Mouse (Mus musculus): Measurements from ENCODE around the gene Flnb. TPM values are rescaled to one million over a fixed set of nuclear protein-coding genes. Genes with fewer than 3 reads are reported as not detected.

The Flnb gene
- polyA plus RNA-seq (2014; fragmentation: Illumina TruSeq; extraction: RNeasy Lipid Tissue Mini Kit (QIAGEN cat#74804); ENCODE audit: low read depth, low replicate concordance) = 12.6 TPM

DNA sequence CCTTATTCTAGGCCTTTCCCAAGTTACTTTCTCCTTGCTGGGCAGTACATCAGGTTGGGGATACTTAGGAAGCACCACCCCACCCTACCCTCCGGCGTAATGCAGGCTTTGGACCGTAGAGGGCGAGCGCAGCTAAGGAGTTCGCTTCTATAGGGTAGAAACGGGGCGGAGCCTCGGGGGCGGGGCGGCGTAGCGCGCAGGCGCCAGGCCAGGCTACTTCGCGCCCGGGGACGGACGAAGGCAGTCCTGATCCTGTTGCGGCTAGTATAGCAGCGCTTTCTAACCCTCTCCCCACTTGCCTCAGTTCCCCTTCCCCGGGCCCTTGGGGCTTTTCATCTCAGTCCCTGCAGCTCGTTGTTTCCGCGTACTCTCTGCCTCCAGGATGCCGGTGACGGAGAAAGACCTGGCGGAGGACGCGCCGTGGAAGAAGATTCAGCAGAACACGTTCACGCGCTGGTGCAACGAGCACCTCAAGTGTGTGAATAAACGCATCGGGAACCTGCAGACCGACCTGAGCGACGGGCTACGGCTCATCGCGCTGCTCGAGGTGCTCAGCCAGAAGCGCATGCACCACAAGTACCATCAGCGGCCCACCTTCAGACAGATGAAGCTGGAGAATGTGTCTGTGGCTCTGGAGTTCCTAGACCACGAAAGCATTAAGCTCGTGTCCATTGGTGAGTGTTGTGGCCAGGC is at the start of gene Flnb:
Gene Flnb (plus strand): TSS at position 188 of the 693 bp plus-strand sequence.

DNA sequence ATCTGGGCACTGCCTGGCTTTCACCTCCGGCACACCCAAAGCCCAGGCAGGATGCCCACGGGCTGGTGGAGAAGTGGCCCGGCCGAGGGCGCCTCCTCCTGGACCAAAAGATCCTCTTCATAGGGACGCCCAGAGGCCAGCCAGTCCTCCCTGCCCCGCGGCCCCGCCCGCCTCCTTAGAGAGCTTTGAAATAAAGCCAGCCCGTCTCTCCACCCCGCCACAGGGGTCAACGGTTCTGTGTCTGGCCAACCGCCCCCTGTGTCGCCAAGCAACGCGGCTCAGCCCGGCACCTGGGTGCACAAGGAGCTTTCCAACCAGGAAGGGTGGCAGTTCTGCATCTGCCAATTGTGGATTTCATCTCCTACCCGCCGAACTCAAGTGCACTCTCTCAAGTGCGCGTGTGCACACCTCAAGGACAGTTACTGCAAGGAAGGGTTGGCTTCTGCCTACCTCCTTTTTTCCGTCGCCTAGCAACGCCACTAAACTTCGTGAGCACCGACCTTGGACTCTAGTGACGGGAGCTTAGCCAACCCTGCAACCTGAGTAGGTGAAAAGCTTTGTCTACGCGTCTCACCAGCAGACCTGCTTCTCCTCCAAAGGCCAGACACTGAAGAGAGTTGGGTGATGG is 26.1 kb upstream of the Flnb start, which contains the start of gene Gm26661:
Gene Gm26661 (plus strand): TSS at position 56 of the 628 bp plus-strand sequence.

DNA sequence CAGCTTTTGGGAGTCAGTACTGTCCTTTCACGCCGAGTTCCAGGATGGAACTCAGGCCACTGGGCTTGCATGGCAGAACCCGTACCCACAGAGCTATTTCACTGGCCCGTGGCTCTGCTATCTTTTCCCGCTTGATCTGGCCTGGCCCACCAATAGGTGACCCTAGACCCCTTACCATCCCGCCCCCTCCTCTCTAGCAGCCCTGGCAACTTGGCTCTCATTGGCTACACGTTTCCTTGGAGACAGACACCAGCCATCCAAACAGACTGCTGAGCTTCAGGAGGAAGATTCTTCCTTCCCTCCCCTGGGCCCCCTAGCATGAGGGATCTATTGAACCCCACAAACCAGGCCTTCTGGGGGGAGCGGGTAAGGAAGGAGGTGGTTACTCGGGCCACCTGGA is 139.3 kb downstream of the Flnb start, which contains the start of gene Gm45521:
Gene Gm45521 (plus strand): TSS at position 240 of the 400 bp plus-strand sequence.

GRCm38 (mm10) chr14:7994271-7994767 is 176.6 kb downstream of the Flnb start, which contains the start of gene Dnase1l3:
Dnase1l3 (minus strand) TSS chr14:7994573.

Other genes with a start within 250 kb of the Flnb start
- gene Gm3558, start 249.4 kb upstream of the Flnb start, polyA plus RNA-seq (2014; fragmentation: Illumina TruSeq; extraction: RNeasy Lipid Tissue Mini Kit (QIAGEN cat#74804); ENCODE audit: low read depth, low replicate concordance) = 0.32 TPM
- not detected for gene Gm10338, start 222.4 kb upstream of the Flnb start, polyA plus RNA-seq (2014; fragmentation: Illumina TruSeq; extraction: RNeasy Lipid Tissue Mini Kit (QIAGEN cat#74804); ENCODE audit: low read depth, low replicate concordance)
- gene Gm10128, start 174.0 kb upstream of the Flnb start, polyA plus RNA-seq (2014; fragmentation: Illumina TruSeq; extraction: RNeasy Lipid Tissue Mini Kit (QIAGEN cat#74804); ENCODE audit: low read depth, low replicate concordance) = not detected
- not detected for gene Gm26661, start 26.4 kb upstream of the Flnb start, polyA plus RNA-seq (2014; fragmentation: Illumina TruSeq; extraction: RNeasy Lipid Tissue Mini Kit (QIAGEN cat#74804); ENCODE audit: low read depth, low replicate concordance)
- gene Gm45521, start 139.3 kb downstream of the Flnb start, polyA plus RNA-seq (2014; fragmentation: Illumina TruSeq; extraction: RNeasy Lipid Tissue Mini Kit (QIAGEN cat#74804); ENCODE audit: low read depth, low replicate concordance) = not detected
- gene Dnase1l3, start 176.6 kb downstream of the Flnb start, polyA plus RNA-seq (2014; fragmentation: Illumina TruSeq; extraction: RNeasy Lipid Tissue Mini Kit (QIAGEN cat#74804); ENCODE audit: low read depth, low replicate concordance) = 2.2 TPM
- gene Abhd6, start 184.9 kb downstream of the Flnb start, polyA plus RNA-seq (2014; fragmentation: Illumina TruSeq; extraction: RNeasy Lipid Tissue Mini Kit (QIAGEN cat#74804); ENCODE audit: low read depth, low replicate concordance) = 13.3 TPM

Data from sigmoid colon, adult 10 weeks (tissue).